Mouse (Mus musculus): Measurements from ENCODE around the gene Tgtp2. TPM values are rescaled to one million over a fixed set of nuclear protein-coding genes. Genes with fewer than 3 reads are reported as not detected.
A peak's percentile ranks its signal among the peaks of the same experiment; 100 is the strongest.
"Not testable (repeated sequence)": the region's sequence is repeated elsewhere in the genome, so short reads cannot be mapped to it uniquely, and the experiment has no call there.

Gene Tgtp2
- not detected in 2 replicates for polyA plus RNA-seq (2015; fragmentation: Nextera tagmentation; extraction: Ambion mirVana)

- 81% methylated on average over 5 of the region's 5 CpGs for WGBS
- not testable (repeated sequence) for ATAC-seq (replicated peaks)
Measured at GRCm38 (mm10) chr11:49063713-49064469, at the start of gene Tgtp2. Tgtp2 (minus strand) TSS chr11:49064206.

GRCm38 (mm10) chr11:49112624-49113219 lies 48.7 kb upstream of the Tgtp2 start:
- no peak overlapping the region for H3K27ac ChIP-seq (replicated peaks)
- H3K36me3 ChIP-seq = no peaks in the 10 kb centered on the region
- no peaks in the 10 kb centered on the region for H3K27me3 ChIP-seq
- no peak overlapping the region for H3K4me2 ChIP-seq (replicated peaks)
- no peak for ATAC-seq (replicated peaks)
- H3K4me3 ChIP-seq = no peak overlapping the region
- 91% methylated on average over 6 of the region's 6 CpGs for WGBS
- H3K4me1 ChIP-seq = no peaks in the 10 kb centered on the region
- no peaks in the 10 kb centered on the region for H3K9me3 ChIP-seq
- H3K9ac ChIP-seq (replicated peaks) = no peak overlapping the region

More at GRCm38 (mm10) chr11:49063713-49064469, at the start of gene Tgtp2:
- H3K27me3 ChIP-seq; H3K4me1 ChIP-seq; H3K36me3 ChIP-seq; H3K4me2 ChIP-seq (replicated peaks); H3K9ac ChIP-seq (replicated peaks); H3K9me3 ChIP-seq; H3K27ac ChIP-seq (replicated peaks); H3K4me3 ChIP-seq: not testable (repeated sequence)

GRCm38 (mm10) chr11:49111000-49111399 lies 47.0 kb upstream of the Tgtp2 start:
- 80% methylated on average over 1 of the region's 1 CpGs for WGBS
- Histone ChIP-seq H3K4me2 (replicated peaks) (no peak overlapping the region), H3K4me3 (no peak overlapping the region), H3K9me3 (no peaks in the 10 kb centered on the region), H3K36me3 (no peaks in the 10 kb centered on the region), H3K9ac (replicated peaks) (no peak overlapping the region), H3K4me1 (no peaks in the 10 kb centered on the region), H3K27me3 (no peaks in the 10 kb centered on the region), H3K27ac (replicated peaks) (no peak overlapping the region)
- ATAC-seq (replicated peaks) = no peak

GRCm38 (mm10) chr11:49108833-49109232 lies 44.8 kb upstream of the Tgtp2 start:
- ATAC-seq (replicated peaks) = no peak
- WGBS = 39% methylated on average over 1 of the region's 1 CpGs

GRCm38 (mm10) chr11:49107650-49108537 lies 43.9 kb upstream of the Tgtp2 start:
- Histone ChIP-seq H3K27ac (replicated peaks) (no peak overlapping the region), H3K36me3 (no peaks in the 10 kb centered on the region), H3K9ac (replicated peaks) (no peak overlapping the region), H3K4me2 (replicated peaks) (no peak overlapping the region), H3K4me3 (no peak overlapping the region), H3K27me3 (no peaks in the 10 kb centered on the region), H3K9me3 (no peaks in the 10 kb centered on the region), H3K4me1 (no peaks in the 10 kb centered on the region)
- no peak for ATAC-seq (replicated peaks)
- WGBS = 65% methylated on average over 10 of the region's 10 CpGs

More at GRCm38 (mm10) chr11:49108833-49109232, 44.8 kb upstream of the Tgtp2 start:
- H3K9ac ChIP-seq (replicated peaks) = no peak overlapping the region
- no peaks in the 10 kb centered on the region for H3K36me3 ChIP-seq
- H3K27me3 ChIP-seq = no peaks in the 10 kb centered on the region
- no peaks in the 10 kb centered on the region for H3K4me1 ChIP-seq
- H3K4me2 ChIP-seq (replicated peaks) = no peak overlapping the region
- H3K27ac ChIP-seq (replicated peaks) = no peak overlapping the region
- H3K4me3 ChIP-seq = no peak overlapping the region
- H3K9me3 ChIP-seq = no peaks in the 10 kb centered on the region

- Histone ChIP-seq H3K27ac (replicated peaks) (no peak overlapping the region), H3K9ac (replicated peaks) (no peak overlapping the region), H3K9me3 (no peaks in the 10 kb centered on the region), H3K4me2 (replicated peaks) (no peak overlapping the region), H3K36me3 (no peaks in the 10 kb centered on the region), H3K4me1 (no peaks in the 10 kb centered on the region), H3K27me3 (no peaks in the 10 kb centered on the region), H3K4me3 (no peak overlapping the region)
- WGBS = 73% methylated on average over 1 of the region's 1 CpGs
- ATAC-seq (replicated peaks) = no peak
Measured at GRCm38 (mm10) chr11:49105752-49106151, 41.7 kb upstream of the Tgtp2 start.

GRCm38 (mm10) chr11:49103047-49103693 lies 39.2 kb upstream of the Tgtp2 start:
- H3K9ac ChIP-seq (replicated peaks) = no peak overlapping the region
- no peak overlapping the region for H3K4me3 ChIP-seq
- H3K27ac ChIP-seq (replicated peaks) = no peak overlapping the region
- H3K4me2 ChIP-seq (replicated peaks) = no peak overlapping the region
- no peaks in the 10 kb centered on the region for H3K27me3 ChIP-seq
- WGBS = 15% methylated on average over 8 of the region's 8 CpGs
- H3K4me1 ChIP-seq = no peaks in the 10 kb centered on the region
- peak; percentile 82 for ATAC-seq (replicated peaks)
- H3K36me3 ChIP-seq = no peaks in the 10 kb centered on the region
- H3K9me3 ChIP-seq = no peaks in the 10 kb centered on the region

- Histone ChIP-seq H3K4me1 (no peaks in the 10 kb centered on the region), H3K36me3 (no peaks in the 10 kb centered on the region), H3K27ac (replicated peaks) (no peak overlapping the region), H3K9ac (replicated peaks) (no peak overlapping the region), H3K9me3 (no peaks in the 10 kb centered on the region), H3K4me3 (no peak overlapping the region), H3K4me2 (replicated peaks) (no peak overlapping the region), H3K27me3 (no peaks in the 10 kb centered on the region)
- ATAC-seq (replicated peaks) = no peak
- WGBS = 68% methylated on average over 5 of the region's 5 CpGs
Measured at GRCm38 (mm10) chr11:49101500-49101899, 37.5 kb upstream of the Tgtp2 start.

GRCm38 (mm10) chr11:49100409-49100808 lies 36.4 kb upstream of the Tgtp2 start:
- H3K4me1 ChIP-seq = no peaks in the 10 kb centered on the region
- WGBS = 78% methylated on average over 3 of the region's 3 CpGs
- no peak for ATAC-seq (replicated peaks)
- no peak overlapping the region for H3K4me3 ChIP-seq
- H3K9me3 ChIP-seq = no peaks in the 10 kb centered on the region
- H3K27ac ChIP-seq (replicated peaks) = no peak overlapping the region
- no peaks in the 10 kb centered on the region for H3K36me3 ChIP-seq
- no peak overlapping the region for H3K4me2 ChIP-seq (replicated peaks)
- H3K27me3 ChIP-seq = no peaks in the 10 kb centered on the region
- no peak overlapping the region for H3K9ac ChIP-seq (replicated peaks)

- Histone ChIP-seq H3K4me1 (no peaks in the 10 kb centered on the region), H3K9me3 (no peaks in the 10 kb centered on the region), H3K9ac (replicated peaks) (no peak overlapping the region), H3K36me3 (no peaks in the 10 kb centered on the region), H3K4me2 (replicated peaks) (no peak overlapping the region), H3K27ac (replicated peaks) (no peak overlapping the region), H3K27me3 (no peaks in the 10 kb centered on the region), H3K4me3 (no peak overlapping the region)
- ATAC-seq (replicated peaks) = no peak
- WGBS = 60% methylated on average over 4 of the region's 4 CpGs
Measured at GRCm38 (mm10) chr11:49095367-49095766, 31.4 kb upstream of the Tgtp2 start.

- 94% methylated on average over 6 of the region's 6 CpGs for WGBS
- ATAC-seq (replicated peaks) = no peak
Measured at GRCm38 (mm10) chr11:49093861-49094660, 30.1 kb upstream of the Tgtp2 start.

More at GRCm38 (mm10) chr11:49093861-49094660, 30.1 kb upstream of the Tgtp2 start:
- Histone ChIP-seq H3K9ac (replicated peaks) (no peak overlapping the region), H3K4me3 (no peak overlapping the region), H3K36me3 (no peaks in the 10 kb centered on the region), H3K4me1 (no peaks in the 10 kb centered on the region), H3K27me3 (no peaks in the 10 kb centered on the region), H3K4me2 (replicated peaks) (no peak overlapping the region), H3K27ac (replicated peaks) (no peak overlapping the region), H3K9me3 (no peaks in the 10 kb centered on the region)

Measured in forebrain, embryonic 15.5 days (tissue).